Mouse (Mus musculus) layer of hippocampus, adult 8-10 months (tissue): ENCODE measurements around the gene Clcn7. TPM values are rescaled to one million over a fixed set of nuclear protein-coding genes. Genes with fewer than 3 reads are reported as not detected.
"Not testable (repeated sequence)": the region's sequence is repeated elsewhere in the genome, so short reads cannot be mapped to it uniquely, and the experiment has no call there.

ENCODE experiments used
- DNase-seq, 2 experiments: peaks; one replicate each; pipeline ENCODE4 v3.0.0; 2022; ENCODE audit warnings: low spot score in 2 of 2
- total RNA-seq, 4 experiments: library from RNA; stranded (reverse); gene quantifications; 2 replicates each; pipeline ENCODE4 v1.2.4; 2022

Clcn7 gene
- total RNA-seq, result 10 to 100 TPM; 54.7 to 61.5 (median 58.9) TPM

DNA sequence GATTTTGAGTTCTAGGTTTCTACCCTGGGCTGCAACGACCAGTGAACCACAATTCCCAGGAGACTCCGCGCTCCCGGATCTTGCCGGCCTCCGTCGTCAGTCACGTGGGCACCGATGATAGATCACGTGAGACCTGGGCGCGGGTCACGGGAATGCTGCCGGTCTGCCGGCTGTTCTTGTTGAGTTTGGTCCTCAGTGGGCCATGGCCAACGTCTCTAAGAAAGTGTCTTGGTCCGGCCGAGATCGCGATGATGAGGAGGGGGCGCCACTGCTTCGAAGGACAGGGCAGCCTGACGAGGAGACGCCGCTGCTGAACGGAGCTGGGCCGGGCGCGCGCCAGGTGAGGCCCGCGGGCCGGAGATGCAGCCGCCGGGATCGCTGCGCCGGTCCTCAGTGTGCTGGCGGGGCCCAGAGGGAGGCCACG is at the start of gene Clcn7:
TSS of gene Clcn7 (plus strand) at position 117 of the 424 bp plus-strand sequence.
- peak; percentile 92 to 94 for DNase-seq

DNA sequence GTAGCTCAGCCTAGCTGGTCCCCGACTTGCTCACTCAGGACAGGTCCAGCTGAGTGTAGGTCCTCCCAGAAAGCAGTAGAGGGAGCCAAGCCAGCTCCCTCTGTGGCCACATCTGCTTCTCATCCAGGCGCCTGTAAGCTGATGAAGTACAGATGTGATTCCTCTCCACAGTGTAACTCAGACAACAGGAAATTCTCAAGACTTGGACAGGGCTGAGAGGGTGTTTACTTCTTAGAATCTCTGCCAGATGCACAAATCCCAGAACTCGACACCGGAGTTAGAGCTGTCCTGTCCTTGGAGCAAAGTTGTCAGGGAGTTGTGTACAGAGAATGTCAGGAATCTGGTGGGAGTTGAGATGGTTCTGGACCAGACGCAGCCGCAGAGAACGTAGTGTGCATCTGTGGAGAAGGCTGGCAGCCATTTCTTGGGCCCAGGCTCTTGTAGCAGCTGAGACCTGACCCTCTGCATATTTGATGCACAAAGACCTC is 49.7 kb upstream of the Clcn7 start, which contains the start of gene Tmem204:
TSS of gene Tmem204 (minus strand) at position 148 of the 488 bp plus-strand sequence.
- no peak for DNase-seq

DNA sequence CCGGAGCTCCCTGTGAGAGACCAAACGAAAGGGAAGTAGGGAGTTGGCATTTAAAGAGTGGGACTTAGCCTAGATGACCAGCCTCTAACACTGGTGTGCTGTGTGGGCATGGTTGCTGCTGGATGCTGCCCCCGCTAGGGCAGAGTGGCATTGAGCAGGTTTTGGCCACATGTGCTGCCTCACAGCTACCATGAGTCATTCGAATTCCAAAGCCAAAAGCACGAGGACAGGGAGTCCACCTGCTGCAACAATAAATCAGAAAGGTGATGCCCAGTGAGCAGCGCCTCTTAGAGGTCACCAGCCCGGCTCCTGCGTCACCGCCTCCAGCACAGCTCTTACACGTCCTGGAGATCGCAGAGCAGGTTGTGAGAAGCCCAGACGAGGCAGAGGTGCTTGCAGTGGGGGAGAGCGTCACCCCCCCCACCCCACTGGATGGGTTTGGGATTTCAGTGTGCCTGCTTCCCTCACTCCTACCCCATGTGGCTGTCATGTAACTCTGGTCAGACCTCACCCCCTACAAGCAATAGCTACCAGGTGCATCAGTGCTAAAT is 48.3 kb upstream of the Clcn7 start:
- DNase-seq, result no peak

DNA sequence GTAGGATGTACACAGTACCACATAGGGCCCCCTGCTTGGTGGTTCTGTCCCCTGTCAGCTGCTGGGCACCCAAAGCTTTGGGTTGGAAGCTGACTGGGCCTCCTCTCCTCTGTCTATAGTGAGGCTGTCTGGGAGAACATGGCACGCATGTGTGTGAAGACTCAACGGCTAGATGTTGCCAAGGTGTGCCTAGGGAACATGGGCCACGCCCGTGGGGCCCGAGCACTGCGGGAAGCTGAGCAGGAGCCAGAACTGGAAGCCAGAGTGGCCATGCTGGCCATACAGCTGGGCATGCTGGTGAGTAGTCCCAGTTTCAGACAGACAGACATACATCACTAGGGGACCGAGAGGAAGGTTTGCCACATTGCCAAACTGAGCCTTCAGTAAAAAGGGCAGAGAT is 46.5 kb upstream of the Clcn7 start:
- DNase-seq, result no peak

- no peak for DNase-seq
Measured at GRCm38 (mm10) chr17:25089158-25089557, 44.0 kb upstream of the Clcn7 start.

DNA sequence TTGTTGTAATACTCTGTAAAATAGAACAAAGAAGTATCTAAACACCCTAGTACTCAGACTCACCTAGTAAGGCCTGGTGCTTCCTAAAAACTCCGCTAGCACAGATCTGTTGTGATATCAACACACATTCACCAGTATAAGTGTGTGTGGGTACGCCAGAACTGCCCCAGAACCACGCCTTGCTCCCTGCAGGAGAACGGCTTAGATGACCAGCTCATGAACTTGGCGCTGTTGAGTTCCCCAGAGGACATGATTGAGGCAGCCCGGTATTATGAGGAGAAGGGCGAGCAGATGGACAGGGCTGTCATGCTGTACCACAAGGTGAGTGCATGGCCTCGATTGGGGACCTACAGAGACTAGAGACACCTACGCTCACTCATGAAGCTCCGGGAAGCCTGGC is 42.7 kb upstream of the Clcn7 start:
- DNase-seq, result no peak

- DNase-seq, result no peak
Measured at GRCm38 (mm10) chr17:25096221-25096620, 37.0 kb upstream of the Clcn7 start.

- DNase-seq, result no peak
Measured at GRCm38 (mm10) chr17:25100052-25100451, 33.1 kb upstream of the Clcn7 start.

DNA sequence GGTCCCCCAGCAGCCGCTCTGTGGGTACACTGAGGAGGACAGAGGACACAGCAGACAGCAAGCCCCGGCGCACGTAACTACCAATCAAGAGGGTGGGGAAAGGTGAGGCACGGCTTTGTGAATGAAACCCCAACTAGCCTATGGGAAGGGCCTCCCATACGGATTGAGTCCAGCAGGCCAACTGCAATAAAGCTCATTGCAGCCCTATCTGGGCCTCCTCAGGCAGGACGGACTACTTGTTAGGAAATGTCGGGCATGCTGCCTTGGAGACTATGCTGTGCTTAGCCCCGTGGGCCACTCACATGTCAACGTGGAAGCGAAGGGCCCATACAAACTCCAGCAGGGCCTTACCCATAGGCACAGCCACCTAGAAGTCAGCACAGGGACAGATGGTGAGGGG is 31.9 kb upstream of the Clcn7 start:
- DNase-seq, result no peak

- no peak for DNase-seq
Measured at GRCm38 (mm10) chr17:25107786-25108185, 25.4 kb upstream of the Clcn7 start.

- DNase-seq, result no peak
Measured at GRCm38 (mm10) chr17:25109578-25109977, 23.6 kb upstream of the Clcn7 start.

GRCm38 (mm10) chr17:25110590-25110989 is 22.6 kb upstream of the Clcn7 start:
- no peak for DNase-seq

DNA sequence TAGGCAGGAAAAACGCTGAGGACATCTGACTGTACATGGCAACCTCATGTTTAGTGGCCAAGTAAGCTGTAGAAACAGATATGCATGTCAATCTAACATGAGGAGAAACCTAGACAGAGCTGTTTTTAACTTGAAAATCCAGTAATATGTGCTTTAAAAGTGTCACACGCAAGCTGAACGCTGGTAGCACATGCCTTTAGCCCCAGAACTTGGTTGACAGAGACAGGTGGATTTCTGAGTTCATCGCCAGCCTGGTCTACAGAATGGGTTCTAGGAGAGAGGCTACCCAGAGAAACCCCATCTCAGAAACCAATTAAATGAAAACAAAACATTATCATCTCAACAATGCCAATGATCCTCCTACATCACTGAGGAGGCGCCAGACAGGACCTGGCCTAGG is 22.0 kb upstream of the Clcn7 start:
- DNase-seq, result no peak

DNA sequence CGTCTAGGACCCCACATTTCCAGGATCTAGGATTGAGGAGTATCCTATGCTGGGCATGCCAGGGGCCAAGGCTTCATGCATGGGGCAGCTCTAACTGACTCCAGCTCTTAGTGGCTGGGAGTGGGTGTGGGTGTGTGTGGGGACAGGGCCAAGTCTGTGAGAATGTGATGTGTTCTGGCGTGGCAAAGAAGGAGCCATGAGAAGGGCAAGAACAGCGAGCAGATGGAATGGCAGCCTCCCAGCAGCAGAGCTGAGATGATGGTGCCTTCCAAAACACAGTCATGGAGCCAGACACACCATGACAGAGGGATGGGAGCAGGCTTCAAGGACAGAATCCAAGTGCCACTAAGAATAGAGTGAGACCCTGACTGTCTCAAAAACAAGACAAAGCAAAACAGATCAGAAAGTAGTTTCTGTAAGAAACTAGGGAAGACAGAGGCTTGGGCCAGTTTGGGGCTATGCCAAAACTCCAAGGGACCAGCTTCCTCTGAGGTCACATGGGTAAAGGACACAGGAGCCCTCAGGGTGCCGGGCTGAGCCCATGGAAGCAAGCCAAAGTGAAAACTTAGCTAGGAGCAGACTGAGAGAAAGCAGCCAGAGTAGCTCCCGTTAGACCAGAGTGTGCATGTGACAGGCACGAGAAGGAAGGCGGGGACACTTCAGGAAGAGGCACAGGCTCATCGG is 21.3 kb upstream of the Clcn7 start:
- peak; percentile 57 to 65 for DNase-seq

GRCm38 (mm10) chr17:25112423-25112810 is 20.8 kb upstream of the Clcn7 start:
- no peak for DNase-seq

- DNase-seq, result no peak
Measured at GRCm38 (mm10) chr17:25114908-25115645, 18.1 kb upstream of the Clcn7 start.

- DNase-seq, result peak; percentile 84 to 93
Measured at GRCm38 (mm10) chr17:25115664-25116432, 17.3 kb upstream of the Clcn7 start, which contains the start of gene Telo2. Telo2 (minus strand) TSS chr17:25115967.

DNA sequence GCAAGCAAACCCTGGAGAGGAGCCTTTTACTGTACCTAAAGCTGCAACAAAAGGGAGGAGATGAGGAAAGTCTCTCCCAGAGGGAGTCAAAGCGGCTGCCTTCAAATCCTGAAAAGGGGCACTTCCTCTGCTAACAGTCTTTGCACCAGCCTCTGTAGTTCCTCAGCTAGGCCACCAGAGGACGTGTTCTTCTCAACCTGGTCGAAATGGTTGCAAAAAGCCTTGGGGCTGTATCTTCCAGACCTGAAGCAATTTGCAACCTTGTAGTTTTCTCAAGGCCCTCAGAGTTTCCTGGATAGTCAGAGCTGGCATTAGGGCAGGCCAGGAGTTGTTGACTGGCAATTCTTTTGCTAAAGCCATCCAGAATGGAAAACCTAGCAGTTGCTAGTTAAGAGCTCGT is 15.9 kb upstream of the Clcn7 start:
- DNase-seq, result no peak

DNA sequence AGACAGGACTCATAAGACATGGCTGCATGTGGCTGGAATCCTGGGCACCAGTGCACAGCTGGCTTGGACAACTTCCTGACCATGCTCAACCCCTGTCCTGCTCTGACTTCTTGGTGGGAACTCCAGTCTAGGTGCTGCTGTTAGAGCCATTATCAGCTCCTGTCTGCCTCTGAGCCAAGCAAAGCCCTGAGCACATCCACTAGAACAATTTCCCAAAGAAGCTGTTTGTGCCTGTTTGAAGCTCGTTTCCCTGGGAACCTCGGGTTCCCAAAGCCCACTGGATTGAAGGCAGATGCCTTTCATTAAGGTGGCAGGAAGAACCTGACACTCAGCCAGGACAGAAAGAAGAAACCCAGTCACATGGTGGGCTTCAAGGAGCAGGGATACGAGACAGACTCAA is 12.8 kb upstream of the Clcn7 start, which contains the start of gene Ptx4:
TSS of gene Ptx4 (plus strand) at position 355 of the 400 bp plus-strand sequence.
- DNase-seq, result no peak

- DNase-seq, result no peak
Measured at GRCm38 (mm10) chr17:25123979-25124378, 9.2 kb upstream of the Clcn7 start.

DNA sequence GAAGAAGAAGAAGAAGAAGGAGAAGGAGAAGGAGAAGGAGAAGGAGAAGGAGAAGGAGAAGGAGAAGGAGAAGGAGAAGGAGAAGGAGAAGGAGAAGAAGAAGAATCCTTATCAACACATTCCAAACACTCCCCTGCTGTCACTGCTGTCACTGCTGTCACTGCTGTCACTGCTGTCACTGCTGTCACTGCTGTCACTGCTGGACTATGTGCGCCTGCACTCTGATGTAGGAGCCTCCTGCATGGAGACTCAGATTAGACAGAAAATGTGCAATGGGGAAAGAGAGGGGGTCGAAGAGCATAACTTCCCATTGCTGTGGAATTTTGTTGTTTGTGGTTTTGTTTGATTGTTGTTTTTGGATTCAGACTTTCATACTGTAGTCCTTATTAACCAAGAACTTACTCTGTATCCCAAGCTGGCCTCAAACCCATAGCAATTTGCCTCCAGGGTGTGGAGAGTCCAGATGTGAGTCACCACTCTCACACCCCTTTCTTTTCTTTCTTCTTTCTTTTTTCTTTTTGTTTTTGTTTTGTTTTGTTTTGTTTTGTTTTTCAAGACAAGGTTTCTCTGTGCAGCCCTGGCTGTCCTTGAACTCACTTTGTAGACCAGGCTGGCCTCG is 7.6 kb upstream of the Clcn7 start:
- DNase-seq, result not testable (repeated sequence)
